Mouse (Mus musculus): ENCODE measurements around the gene Ebf3. TPM values are rescaled to one million over a fixed set of nuclear protein-coding genes. Genes with fewer than 3 reads are reported as not detected.

Gene Ebf3
- polyA plus RNA-seq, 1 experiment: not detected

DNA sequence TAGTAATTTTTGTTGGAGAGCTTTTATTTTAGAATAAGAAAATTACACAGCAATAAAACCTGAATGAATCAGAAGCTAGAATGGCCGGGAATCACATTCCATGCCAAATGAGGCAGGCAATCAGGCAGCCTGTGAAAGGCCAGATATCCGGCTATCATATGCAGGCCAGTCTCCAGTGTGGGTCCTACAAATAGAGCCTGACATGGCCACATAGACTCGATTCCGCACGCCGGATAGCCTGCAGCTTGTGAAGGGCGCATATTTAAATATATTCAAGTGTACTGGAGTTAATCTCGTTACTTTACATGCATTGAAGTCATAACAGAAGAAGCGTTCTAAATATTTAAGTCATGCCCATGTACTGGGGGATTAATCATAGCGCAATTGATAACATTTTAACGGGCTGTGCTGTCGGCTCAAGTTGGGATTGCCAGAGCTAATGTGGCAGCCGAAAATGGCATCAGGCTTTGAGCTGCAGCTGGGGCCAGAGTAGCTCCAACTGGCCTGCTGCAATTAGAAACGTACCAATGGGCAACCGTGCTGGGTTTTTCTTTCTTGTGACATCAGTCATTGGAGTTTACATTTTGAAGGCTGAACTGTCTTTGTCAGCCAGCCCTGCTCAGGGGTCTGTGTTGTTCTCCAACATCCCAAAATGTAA is 104.4 kb downstream of the Ebf3 start:
- TF ChIP-seq GATA1 (IDR thresholded peaks at IDR 0.05; ENCODE audit: borderline replicate concordance, low read length): no peak
- TF ChIP-seq FLI1 (IDR thresholded peaks at IDR 0.05; ENCODE audit: low read length): no peak
- no peaks in the 10 kb centered on the region for H3K9me3 ChIP-seq
- H3K36me3 ChIP-seq (replicated peaks; ENCODE audit: low read length): no peaks in the 10 kb centered on the region
- H3K4me1 ChIP-seq: no peaks in the 10 kb centered on the region
- H3K4me3 ChIP-seq (replicated peaks): no peak overlapping the region
- H3K27me3 ChIP-seq (replicated peaks): no peaks in the 10 kb centered on the region

DNA sequence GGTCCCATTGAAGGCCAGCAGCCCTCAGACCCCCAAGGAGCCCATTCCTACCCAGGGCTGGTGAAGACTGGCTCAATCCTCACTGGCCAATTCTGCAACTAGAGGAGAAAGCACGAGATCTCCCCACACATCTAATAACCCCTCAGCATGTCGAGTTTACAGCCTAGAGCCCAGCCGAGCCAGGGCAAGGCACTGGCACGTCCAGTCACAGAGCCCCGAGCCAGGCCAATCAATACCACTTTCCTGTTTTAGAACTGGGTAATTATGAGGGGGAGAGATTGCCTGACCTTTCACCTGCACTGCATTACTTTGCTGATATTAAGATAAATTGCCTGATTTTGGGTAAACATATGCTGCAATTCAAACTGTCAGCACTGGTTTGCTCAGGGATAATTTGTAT is 105.7 kb downstream of the Ebf3 start:
- H3K9me3 ChIP-seq: no peaks in the 10 kb centered on the region
- H3K4me3 ChIP-seq (replicated peaks): no peak overlapping the region
- TF ChIP-seq FLI1 (IDR thresholded peaks at IDR 0.05; ENCODE audit: low read length) (no peak), GATA1 (IDR thresholded peaks at IDR 0.05; ENCODE audit: borderline replicate concordance, low read length) (no peak)

DNA sequence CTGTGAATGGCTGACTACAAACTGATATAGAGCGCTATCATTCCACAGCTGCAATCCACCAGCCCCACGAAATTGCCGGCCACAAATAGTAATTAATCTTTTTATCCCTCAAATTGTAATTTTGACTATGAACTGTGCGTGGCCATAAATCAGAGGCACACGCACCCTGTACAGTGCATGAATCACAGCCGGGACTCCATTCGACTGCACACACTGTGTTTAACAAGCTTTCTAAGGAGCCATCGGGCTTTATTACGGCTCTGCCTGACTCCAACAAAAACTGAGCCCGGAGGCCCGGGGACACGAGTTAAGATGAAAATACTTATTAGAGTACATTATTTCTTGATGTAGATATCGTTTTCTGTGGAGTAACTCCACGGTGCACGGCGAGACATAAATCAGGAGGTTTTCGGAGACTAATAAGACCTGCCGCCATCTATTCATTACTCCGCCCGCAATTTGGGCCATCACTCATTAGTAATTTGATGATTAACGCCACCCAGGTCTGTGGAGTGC is 107.4 kb downstream of the Ebf3 start:
- no peak for TF ChIP-seq GATA1 (IDR thresholded peaks at IDR 0.05; ENCODE audit: borderline replicate concordance, low read length)
- TF ChIP-seq FLI1 (IDR thresholded peaks at IDR 0.05; ENCODE audit: low read length): no peak
- H3K36me3 ChIP-seq (replicated peaks; ENCODE audit: low read length): no peaks in the 10 kb centered on the region
- no peaks in the 10 kb centered on the region for H3K4me1 ChIP-seq
- H3K27me3 ChIP-seq (replicated peaks): no peaks in the 10 kb centered on the region
- H3K9me3 ChIP-seq: no peaks in the 10 kb centered on the region
- H3K4me3 ChIP-seq (replicated peaks): no peak overlapping the region

More for the DNA sequence above, 105.7 kb downstream of the Ebf3 start:
- H3K4me1 ChIP-seq: no peaks in the 10 kb centered on the region
- no peaks in the 10 kb centered on the region for H3K27me3 ChIP-seq (replicated peaks)
- no peaks in the 10 kb centered on the region for H3K36me3 ChIP-seq (replicated peaks; ENCODE audit: low read length)

- Histone ChIP-seq H3K9me3 (peaks cover 16% of the 10 kb centered on the region), H3K27me3 (replicated peaks) (peaks cover 3% of the 10 kb centered on the region), H3K36me3 (replicated peaks; ENCODE audit: low read length) (no peaks in the 10 kb centered on the region), H3K4me1 (no peaks in the 10 kb centered on the region), H3K4me3 (replicated peaks) (no peak overlapping the region)
- no peak for TF ChIP-seq GATA1 (IDR thresholded peaks at IDR 0.05; ENCODE audit: borderline replicate concordance, low read length)
- no peak for TF ChIP-seq FLI1 (IDR thresholded peaks at IDR 0.05; ENCODE audit: low read length)
Observed at GRCm38 (mm10) chr7:137199533-137199932, 114.7 kb downstream of the Ebf3 start.

DNA sequence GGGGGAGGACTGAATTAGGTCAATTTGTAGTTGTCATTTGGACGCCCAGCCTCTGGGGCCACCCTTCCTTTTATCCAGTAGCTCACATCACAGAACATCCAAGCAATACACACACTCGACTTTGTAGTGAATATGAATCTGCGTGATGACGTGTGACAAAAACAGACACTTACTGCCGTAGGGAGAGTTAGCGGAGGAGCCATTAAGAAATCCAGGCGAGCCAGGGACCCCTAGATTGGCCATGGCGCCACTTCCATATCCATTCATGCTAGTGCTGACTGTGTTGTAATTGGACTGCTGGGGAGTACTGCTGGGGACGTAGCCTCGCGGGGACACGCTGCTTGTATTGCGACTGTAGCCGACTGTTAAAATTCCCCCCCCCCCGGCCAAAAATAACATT is 115.3 kb downstream of the Ebf3 start:
- H3K9me3 ChIP-seq: peaks cover 16% of the 10 kb centered on the region
- no peak for TF ChIP-seq FLI1 (IDR thresholded peaks at IDR 0.05; ENCODE audit: low read length)
- TF ChIP-seq GATA1 (IDR thresholded peaks at IDR 0.05; ENCODE audit: borderline replicate concordance, low read length): no peak
- H3K4me3 ChIP-seq (replicated peaks): no peak overlapping the region
- H3K36me3 ChIP-seq (replicated peaks; ENCODE audit: low read length): no peaks in the 10 kb centered on the region
- peaks cover 3% of the 10 kb centered on the region for H3K27me3 ChIP-seq (replicated peaks)
- H3K4me1 ChIP-seq: no peaks in the 10 kb centered on the region

DNA sequence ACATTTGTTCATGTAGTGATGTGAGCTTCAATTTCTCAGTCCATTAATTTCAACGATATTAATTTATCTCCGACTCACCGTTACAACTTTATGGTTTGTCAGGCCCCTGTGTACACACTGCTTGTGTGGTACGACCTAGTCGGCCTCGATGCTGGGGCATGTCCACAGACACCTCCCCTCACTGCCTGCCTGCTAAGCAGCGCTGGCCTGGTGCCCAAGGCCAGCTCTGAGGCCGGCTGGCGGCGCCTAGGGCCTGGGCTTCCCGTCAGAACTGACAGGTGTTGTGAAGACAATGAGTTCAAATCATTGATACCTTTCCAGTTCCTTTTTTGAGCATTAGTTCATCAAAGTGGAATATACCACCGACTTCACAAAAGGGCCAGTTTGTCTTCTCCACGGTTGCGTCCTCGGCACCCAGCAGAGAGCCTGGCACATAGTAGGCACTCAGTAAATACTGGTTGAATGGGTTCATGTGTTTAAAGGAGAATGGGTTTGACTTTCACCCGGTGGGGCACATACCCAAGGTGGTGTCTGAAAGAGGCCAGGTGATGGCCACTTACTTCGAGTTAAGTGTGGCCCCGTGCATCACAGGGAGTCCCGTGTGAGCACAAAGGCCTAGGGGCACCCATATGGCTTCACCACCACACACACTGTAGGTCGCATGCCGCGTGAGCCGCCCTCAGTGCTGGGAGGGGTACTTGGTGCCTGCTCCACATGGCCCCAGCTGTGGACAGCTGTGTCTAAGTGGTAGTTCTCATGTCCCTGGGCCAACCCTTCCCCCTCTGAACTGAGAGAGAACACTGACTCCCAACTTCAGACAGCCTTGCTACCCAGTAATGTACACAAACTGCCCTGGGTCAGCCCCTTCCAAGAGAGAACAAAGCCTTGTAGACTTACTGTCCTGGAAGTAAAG is 116.9 kb downstream of the Ebf3 start:
- H3K4me3 ChIP-seq (replicated peaks): no peak overlapping the region
- no peak for TF ChIP-seq FLI1 (IDR thresholded peaks at IDR 0.05; ENCODE audit: low read length)
- no peak for TF ChIP-seq GATA1 (IDR thresholded peaks at IDR 0.05; ENCODE audit: borderline replicate concordance, low read length)
- H3K36me3 ChIP-seq (replicated peaks; ENCODE audit: low read length): no peaks in the 10 kb centered on the region
- H3K4me1 ChIP-seq: no peaks in the 10 kb centered on the region
- peaks cover 3% of the 10 kb centered on the region for H3K27me3 ChIP-seq (replicated peaks)
- H3K9me3 ChIP-seq: peaks cover 22% of the 10 kb centered on the region

- no peaks in the 10 kb centered on the region for H3K36me3 ChIP-seq (replicated peaks; ENCODE audit: low read length)
- TF ChIP-seq GATA1 (IDR thresholded peaks at IDR 0.05; ENCODE audit: borderline replicate concordance, low read length) (no peak), FLI1 (IDR thresholded peaks at IDR 0.05; ENCODE audit: low read length) (no peak)
- peaks cover 25% of the 10 kb centered on the region for H3K9me3 ChIP-seq
- no peaks in the 10 kb centered on the region for H3K4me1 ChIP-seq
- H3K27me3 ChIP-seq (replicated peaks): peaks cover 3% of the 10 kb centered on the region
- no peak overlapping the region for H3K4me3 ChIP-seq (replicated peaks)
Observed at GRCm38 (mm10) chr7:137196536-137196935, 117.7 kb downstream of the Ebf3 start.

DNA sequence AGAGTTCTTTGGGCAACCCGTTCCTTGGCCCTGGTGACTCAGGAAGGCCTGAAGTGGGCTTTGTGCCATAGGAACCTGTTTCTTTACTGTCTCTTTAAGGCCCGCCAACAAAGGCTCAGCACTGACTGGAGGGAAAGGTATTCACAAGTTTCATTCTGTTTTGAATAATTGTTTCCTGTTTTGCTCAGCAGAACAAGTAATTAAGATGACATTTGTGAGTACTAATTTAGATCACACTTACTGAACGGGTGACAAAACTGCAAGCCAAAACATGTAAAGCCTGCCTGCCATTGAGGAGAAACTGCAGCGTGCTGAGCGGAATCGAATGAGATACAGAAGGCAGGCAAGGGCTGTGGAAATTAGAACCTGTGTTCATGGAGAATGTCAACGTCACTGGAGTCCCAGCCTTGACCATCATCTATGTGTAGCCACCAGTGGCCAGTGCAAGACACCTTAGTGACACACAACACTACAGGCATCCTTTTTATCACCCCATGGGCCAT is 121.4 kb downstream of the Ebf3 start:
- Histone ChIP-seq H3K4me1 (no peaks in the 10 kb centered on the region), H3K4me3 (replicated peaks) (no peak overlapping the region)

GRCm38 (mm10) chr7:137191889-137192288 is 122.4 kb downstream of the Ebf3 start:
- no peaks in the 10 kb centered on the region for H3K27me3 ChIP-seq (replicated peaks)
- peaks cover 17% of the 10 kb centered on the region for H3K9me3 ChIP-seq
- H3K36me3 ChIP-seq (replicated peaks; ENCODE audit: low read length): no peaks in the 10 kb centered on the region
- no peaks in the 10 kb centered on the region for H3K4me1 ChIP-seq
- TF ChIP-seq GATA1 (IDR thresholded peaks at IDR 0.05; ENCODE audit: borderline replicate concordance, low read length): no peak
- TF ChIP-seq FLI1 (IDR thresholded peaks at IDR 0.05; ENCODE audit: low read length): no peak
- no peak overlapping the region for H3K4me3 ChIP-seq (replicated peaks)

More for the DNA sequence above, 121.4 kb downstream of the Ebf3 start:
- peaks cover 25% of the 10 kb centered on the region for H3K9me3 ChIP-seq
- H3K27me3 ChIP-seq (replicated peaks): no peaks in the 10 kb centered on the region
- H3K36me3 ChIP-seq (replicated peaks; ENCODE audit: low read length): no peaks in the 10 kb centered on the region
- TF ChIP-seq GATA1 (IDR thresholded peaks at IDR 0.05; ENCODE audit: borderline replicate concordance, low read length): no peak
- TF ChIP-seq FLI1 (IDR thresholded peaks at IDR 0.05; ENCODE audit: low read length): no peak

Data from megakaryocyte, embryonic 14.5 days (primary cell).